Mouse (Mus musculus) heart, adult 8-10 months (tissue): ENCODE measurements at regions not wholly inside any gene's neighbourhood (a gene's known extent, or its start where the extent isn't known, plus 50 kb on each side); places are given as distances from the start of the nearest gene placed in this dataset.

Experiments
- DNase-seq: peaks from one replicate; pipeline ENCODE4 v3.0.0; 2022; ENCODE audit warnings: low spot score

DNA sequence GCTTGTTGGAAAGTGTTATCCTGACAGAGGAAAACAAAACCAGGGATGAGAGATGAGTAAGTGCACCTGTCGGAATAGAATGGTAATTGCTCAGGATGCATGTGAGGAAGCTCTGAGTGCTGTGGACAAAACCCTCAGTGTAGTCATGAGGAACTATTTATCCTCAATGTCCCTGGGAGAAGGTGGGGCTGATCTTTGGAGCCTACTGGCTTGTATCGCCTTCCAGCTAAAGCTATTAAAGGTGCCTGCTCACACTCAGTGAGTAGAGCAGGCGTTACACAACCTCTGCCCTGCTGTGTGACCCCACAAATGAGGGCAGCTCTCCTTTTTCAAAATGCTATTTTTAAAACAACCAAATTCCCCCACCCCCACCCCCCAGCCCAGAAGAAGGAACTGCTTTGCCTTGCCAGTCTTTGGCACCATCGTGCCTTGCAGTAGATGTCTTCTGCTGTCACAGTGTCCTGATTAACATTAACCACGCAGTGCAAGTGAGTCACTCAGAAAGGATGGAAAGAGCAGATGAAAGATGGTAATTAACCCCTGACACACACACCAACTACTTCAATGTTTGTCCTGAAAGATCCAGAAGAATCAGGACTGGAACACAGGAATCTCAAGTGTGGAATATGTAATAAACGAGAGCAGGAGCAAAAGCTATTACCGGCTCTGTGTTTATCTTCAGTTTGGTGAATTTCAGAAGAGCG lies 440.8 kb upstream of the Tnp1 start:
- DNase-seq = no peak

DNA sequence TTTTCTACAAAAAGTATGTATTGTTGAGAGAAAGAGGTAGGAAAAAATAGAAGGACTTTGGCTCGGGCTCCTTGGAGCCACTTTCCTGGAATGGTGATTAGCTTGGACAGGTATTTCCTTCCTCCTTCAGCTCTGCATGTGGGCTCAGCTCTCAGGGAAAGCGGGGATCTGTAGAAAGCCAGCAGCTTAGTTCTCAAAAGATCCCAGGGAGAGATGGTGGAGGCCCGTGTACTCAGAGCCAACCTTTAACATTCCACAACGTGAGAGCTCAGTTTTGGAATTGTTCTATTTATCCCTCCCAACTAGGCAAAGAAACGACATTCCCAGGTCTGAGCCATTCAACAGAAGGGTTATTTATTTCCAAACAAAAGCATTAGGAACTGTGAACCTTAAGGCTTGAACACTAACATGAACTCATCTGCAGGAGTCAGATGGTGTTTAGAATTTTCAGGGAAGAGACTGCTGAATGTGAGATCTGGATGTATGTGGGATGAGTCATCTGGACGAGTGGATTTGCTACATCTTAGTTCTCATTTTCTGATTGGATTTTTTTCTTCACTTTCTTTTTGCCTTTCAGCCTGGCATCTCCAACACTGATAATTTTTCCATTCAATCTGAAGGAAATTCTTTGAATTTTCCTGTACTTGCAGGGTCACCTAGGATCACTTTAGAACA lies 428.6 kb upstream of the Tnp1 start:
- no peak for DNase-seq

DNA sequence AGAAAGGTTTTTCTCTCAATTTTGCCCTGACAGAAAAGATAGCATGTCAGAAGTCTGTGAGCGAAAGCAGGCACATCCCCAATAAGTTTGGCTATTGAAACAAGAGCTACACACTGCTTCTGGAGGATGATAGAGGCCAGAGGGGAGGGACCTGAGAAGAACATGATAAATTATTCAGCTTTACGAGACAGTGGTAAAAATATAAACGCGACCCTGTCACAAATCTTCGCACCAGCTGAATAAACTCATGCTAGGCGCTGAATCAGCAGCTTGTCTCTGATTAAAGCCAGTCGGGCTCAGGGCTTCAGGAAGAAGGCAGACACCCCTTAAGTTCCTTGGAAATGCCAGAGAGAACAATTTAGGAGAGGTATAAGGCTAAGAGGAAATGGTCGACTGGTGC lies 422.7 kb upstream of the Tnp1 start:
- no peak for DNase-seq

DNA sequence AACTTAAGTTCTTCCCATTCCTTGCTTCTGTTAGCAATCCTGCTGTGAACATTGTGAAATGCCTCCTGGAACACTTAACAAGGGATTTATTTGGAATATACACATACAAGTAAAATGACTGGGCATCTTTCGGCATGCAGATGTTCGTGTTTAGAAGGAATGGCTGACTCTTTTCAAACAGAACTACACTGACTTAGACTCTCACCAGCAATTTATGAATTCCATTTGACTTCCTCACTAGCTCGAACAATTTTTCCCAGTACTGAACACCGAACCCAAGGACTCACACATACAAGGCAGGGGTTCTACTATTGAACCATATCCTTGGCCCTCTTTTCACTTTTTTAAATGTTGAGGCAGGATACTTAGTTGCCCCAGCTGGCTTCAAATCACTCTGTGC lies 412.4 kb upstream of the Tnp1 start:
- DNase-seq = no peak

DNA sequence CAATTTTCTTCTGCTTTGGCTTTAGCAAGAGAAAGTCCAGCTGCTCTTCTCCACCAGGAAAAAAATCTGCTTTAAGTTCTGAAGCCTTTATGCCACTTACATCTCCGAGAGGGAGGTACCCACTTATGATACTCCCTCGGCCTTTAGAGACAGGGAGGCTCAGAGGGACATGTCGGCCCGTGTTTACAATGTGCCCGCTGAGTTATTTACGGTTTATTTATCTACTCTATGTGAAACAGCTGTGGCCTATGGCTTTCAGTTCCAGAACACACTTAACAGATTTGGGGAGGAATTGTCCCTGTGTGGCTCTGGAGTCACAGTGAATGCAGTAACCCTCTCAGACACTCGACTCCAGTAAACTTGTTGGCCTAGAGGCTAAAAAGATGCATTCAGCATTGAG lies 409.3 kb upstream of the Tnp1 start:
- no peak for DNase-seq

DNA sequence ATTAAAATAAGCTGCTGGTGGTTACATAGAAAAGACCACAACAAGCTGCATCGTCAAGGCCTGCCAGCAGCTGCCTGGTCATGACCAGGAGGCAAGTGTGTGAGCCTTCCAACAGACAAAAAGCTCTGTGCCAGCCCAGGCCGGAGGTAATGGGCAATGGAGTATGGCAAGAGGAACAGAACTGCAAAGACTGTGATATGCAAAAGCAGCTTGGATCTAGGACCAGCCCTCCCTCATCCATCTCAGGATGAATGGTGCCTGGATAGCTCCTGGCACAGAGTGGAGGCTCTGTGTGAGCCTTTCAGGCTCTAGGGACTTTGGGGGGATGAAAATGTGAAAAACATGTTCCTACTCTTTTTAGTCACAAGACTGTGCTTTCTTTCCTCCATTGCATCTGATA lies 402.5 kb upstream of the Tnp1 start:
- no peak for DNase-seq

DNA sequence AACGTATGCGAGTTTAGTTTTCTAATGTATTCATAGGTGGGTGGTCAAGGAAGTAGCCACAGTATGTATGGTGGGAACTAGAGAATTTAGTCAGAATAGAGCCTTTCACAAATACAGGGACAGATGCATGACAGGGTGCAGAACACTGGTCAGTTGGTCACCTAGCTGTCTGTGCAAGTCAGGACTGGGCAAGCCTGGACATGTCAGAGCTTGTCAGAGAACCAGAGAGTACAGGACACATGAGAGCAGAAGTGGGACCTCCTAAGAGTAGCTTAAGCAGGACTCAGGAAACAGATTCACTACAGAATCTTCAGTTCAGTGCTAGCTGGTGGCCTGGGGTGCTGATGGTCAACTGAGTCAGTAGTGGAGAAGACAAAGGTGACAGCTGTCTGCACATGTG lies 395.7 kb upstream of the Tnp1 start:
- DNase-seq = no peak

DNA sequence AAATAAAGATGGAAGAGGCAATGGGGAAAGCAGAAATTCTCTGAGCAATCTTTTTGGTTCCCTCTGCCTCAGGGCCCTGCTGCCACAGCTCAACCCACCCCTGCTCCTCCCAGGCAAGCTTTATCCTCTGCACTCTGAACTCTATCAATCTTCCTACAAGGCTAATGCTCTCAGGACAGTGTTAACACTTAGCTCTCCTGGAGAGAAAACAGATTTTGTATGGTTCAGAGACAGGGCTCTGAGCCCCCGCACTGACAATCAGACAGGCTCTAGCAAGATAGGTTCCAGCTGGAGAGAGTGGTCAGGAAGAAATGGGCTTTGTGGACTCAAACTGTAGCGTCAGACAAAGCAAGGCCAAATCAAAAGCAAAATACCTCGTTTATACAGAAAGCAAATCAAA lies 383.5 kb upstream of the Tnp1 start:
- no peak for DNase-seq

DNA sequence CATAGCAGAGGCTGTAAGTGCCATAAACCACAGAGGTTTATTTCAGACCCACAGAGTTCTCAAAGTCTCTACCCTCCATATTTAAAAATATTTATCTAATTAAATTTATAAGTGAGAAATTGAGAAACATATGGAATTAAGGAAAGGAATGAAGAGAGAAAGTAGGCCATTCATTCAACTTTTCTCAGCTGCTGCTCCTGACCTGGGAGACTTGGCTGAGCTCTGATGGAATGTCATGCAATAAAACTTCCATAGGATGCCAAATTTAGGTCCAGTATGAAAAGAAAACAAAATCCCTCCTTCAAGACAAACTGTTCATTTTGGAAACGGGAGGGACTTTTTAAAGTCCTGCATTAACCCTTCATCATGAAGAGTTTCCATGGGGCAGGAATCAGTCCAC lies 379.3 kb upstream of the Tnp1 start:
- DNase-seq = no peak

DNA sequence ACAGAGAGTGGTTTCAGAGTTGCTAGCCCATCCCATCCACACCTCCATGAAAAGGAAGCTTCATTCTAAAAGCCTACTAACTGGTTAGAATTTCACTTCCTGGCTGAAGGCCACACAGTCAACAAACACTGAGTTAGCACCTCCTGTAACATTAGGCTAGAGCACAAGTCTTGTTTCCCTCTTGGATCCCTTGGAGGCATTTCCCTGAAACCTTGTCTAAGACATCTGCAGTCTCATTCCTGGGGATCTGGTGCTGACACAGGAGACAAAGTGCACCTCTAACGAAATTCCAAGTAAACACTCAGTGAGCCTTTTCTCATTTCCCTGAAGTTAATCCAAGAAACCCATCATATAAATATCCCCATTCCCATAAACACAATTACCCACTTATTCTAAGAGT lies 378.8 kb upstream of the Tnp1 start:
- DNase-seq = no peak

DNA sequence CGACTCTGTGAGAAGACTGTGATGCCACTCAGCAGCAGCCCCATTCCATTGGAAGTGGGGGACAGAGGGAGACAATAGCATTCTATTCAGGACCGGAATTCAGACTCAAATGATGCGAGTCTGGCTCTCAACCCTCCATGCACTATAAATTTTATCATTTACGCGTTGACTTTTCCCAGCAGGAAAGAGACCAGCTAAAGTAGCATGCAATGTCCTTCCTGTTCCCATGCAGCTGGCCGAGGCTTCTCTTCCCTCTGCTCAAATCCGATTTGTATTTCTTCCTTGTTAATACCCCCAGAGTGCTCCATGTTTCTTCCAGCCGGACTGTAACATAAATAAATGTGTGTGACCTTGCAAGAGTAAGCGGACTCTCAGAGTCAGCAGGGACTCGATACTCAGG lies 376.4 kb upstream of the Tnp1 start:
- no peak for DNase-seq

DNA sequence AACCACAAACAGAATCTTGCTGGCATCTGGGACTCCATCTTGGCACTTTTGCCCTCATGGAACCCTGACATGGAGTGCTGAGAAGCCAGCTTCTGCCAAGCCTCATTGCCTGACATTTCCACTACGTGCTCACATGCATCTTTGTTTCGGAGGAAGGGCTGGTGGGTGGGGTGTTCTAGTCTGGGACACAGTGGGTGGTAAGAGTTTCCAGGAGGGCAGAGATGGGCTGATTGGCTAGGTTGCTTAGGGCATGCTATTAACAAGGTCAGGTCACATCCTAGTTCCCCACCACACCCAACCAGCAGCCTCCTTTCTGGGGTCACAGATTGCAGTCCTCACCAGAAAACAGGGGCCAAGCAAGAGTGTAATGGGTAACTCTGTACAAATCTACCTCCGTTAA lies 374.3 kb upstream of the Tnp1 start:
- DNase-seq = no peak

DNA sequence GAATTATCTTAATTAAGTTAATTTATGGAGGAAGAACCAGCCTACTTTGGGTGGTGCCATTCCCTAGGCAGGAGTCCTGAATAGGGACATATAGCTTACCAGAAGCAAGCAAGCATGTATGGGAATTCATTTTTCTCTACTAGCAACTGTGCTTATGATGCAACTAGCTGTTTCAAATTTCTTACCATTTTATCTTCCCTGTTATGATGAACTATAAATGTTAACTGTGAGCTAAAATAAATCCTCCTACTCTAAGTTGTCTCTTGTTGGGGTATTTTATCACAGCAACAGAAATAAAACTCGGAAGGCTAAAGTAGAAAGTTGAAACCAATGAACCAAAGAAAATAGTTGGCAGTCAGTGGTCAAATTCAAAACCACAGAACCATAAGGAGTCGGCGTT lies 373.5 kb upstream of the Tnp1 start:
- DNase-seq = no peak

DNA sequence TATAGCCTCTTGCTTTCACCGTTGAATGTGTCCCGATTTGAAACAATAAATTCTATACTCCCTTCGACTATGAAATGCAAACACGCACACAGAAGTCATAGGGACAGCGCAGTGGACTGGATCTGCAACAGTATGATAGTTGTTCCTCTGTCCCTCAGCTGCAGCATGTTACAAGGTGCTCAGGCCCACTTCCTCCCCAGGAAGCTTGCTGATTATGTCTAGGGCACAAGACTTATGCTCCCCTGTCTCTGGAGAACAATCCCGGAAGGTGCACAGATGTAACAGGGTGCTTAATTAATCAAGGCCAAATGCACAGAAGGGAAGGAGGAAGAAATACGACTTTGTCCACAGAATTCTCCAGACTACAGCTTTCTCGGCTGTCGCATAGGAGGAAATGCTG lies 365.9 kb upstream of the Tnp1 start:
- DNase-seq = no peak

DNA sequence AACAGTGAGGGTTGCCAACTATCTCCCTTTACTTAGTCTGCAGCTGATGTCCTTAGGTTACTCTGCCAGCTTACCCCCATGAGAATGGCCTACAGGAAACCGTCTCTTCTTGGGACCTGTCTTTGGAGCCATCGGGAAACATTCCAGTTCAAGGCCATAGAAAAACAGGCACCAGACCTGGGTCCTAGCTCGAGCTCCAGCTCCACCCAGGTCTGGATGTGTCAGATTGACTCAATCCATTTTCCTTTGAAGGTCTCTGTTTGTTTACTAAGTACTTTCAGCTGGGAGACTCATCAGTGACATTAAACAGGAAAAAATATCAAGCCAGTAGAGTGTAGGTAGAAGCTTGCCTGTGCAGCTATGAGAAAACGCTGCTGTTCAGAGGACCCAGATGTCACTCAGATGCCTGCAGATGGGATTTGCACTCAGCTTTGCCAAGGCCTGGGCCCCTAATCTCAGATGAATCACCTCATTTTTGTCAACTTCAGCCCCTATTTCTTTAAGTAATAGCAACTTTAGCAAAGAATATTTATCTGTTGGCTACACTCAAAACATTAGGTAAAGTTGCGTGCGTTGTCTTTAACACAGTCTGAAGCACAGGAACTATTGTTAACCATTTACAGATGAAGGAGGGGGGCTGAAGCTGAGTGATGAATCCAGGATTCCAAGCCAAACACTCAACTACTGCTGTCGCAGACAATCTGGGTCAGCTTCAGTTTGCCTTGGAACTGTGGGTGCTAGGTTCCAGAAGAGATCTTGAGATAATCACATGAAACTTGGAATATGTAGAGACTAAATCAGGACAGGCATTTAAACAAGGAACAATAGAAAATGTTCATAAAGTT lies 359.0 kb upstream of the Tnp1 start:
- DNase-seq = no peak

DNA sequence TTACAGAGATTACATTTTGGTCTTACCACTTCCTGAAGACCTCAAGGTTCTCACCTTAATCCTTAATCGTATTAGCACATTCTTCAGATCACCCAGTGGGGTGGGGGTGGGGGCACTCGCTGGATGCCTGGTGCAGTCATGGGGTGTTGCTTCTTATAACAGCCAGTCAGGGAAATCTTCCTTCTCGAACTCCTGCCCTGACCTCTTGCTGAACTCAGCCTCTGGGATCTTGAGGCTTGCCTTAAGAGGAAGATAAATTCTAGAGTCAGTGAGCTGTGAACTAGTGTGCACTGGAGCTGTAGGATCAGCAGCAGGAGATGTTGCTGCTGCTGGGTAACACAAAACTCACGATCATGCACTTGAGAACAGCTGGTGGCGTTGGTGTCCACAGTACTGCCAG lies 352.5 kb upstream of the Tnp1 start:
- DNase-seq = no peak

DNA sequence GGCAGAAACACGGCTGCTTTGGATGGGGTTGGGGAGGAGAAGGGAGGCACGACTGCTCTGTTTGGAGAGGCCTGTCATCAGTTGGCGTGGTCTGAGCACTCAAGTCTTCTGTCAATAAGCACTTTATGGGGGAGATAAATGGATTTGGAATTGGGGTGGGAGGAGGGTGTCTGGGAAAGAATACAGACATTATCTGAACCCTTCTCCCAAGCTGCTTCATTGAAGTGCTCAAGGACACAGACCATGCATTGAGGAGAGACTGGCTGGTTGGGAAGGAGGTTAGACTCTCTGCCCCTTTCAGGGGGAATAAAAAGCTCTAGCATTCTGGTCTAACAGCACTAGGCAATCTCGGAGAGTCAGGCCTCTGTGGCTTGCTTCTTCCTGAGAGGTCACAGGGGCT lies 350.1 kb upstream of the Tnp1 start:
- no peak for DNase-seq

DNA sequence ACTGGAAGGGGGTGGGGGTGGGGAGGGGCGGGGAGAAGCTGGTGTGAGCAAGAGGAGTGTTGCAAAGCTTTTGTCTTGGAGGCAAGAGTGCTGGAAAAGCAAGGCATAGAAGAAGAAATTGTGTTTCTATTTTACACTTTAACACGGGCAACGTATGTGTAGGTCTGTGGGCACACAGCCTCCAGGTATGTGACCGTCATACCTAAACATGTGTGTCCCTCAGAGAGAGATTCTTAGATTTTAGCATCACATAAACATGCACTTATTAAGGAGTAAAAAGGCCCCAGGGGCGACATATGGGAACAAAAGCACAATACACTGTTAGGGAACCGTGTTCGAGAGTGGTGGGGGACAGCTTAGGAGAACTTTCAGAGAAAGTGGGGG lies 348.6 kb upstream of the Tnp1 start:
- no peak for DNase-seq

DNA sequence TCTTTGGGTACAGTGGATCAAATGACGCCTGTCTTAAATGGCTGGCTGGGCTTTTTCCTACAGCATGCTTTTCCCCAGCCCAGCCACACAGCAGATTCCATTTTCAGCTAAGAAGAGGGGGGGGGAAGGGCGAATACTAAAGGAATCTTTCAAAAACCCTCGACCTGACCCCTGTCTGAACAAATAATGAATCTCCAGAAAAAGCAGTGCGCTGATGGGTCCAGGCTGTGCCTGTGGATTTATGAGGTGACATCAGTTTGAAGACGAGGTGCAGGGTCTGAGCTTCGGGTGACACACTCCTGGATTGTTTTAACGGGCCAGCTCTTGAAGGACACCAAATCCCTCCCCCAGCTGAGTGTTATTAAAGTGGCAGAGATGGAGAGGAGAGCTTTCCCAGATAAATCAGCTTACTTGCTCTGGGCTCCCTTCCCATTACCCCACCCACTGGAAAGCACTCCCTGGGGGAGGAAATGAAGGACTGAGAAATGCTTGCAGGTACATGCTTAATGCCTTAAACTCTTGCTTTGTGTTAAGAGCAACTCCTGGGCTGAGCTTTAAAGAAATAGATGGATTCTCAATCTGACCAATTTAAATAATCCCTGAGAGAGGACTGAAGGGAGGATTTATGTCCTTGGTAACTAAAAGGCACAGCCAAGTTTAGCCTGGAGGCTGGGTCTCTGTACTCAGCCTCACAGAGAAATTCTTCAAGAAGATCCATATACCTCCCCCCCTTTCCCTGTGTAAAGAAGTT lies 348.0 kb upstream of the Tnp1 start:
- DNase-seq = peak; percentile 36

DNA sequence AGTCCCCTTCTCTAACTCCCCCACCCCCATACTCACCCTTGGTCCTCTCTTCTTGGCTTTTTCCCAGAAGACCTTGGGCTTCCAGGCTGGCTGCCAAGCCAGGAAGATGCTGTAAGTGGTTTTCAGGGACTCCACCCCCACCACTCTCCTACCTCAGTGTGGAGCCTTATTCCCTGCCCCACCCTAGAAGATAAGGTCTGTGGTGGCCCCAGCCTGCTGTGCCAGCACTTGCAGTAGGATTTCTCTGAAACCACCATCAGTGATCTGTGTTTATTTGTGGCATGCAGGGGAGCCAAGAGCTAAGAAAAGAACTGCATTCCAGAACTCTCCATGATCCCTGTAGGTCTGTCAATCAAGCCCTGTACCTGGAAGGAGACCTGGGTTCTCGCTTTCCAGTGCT lies 346.4 kb upstream of the Tnp1 start:
- peak; percentile 55 for DNase-seq

DNA sequence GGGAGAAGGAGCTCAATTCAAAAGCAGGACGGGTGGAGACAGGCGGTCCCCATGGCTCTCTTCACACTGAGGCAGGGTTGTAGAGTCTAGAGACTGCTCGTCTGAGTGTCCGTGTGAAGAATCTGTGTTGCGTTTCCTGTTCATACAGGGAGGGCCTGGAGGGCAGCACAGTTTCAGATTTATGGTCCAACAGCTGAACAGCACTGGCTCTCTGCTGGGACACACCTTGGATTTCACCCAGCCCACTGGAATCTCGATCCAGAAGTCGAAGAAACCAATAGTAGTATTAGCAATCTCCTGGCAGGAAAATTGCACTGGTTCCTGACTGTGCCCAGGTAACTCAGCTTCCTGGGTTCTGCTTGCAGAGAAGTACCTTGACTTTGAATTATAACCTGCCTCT lies 345.6 kb upstream of the Tnp1 start:
- DNase-seq = no peak

DNA sequence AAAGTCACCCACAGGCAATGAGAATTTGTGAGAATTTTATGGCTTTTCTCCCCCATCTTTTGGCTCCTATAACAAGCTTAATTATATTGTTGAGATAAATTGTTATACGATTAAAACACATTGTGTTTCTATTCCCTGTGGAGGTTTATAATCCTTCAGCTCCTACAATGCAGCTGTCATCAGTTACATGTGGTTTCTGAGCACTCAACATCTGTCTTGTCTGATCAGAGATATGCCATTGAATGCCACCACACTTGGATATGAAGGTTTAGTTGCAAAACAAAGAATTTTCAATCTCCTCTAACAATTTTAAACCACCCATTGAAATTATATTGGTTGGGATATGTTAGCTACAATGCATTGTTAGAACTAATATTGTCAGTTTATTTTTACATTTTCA lies 338.7 kb upstream of the Tnp1 start:
- DNase-seq = no peak
